ENCODE assay signal across 27 mouse cellular contexts in genomic region chr4:105945921-105946320, GRCm38 (mm10).
"Had no signal": no experiment of that assay in that cellular context is flagged by ENCODE, and none has a peak within 500 bp of the region (broad histone marks: within the 10 kb centered on the region; RNA-seq: fewer than 3 reads in every experiment).

No protein-coding gene starts in this region.

- H3K9ac ChIP-seq: heart, embryonic 12.5 days; hindbrain, embryonic 12.5 days; hindbrain, embryonic 14.5 days; intestine, embryonic 15.5 days; limb, embryonic 12.5 days; liver, embryonic 13.5 days; liver, embryonic 15.5 days had no signal

- H3K27me3 ChIP-seq: hindbrain, embryonic 12.5 days; intestine, embryonic 15.5 days; limb, embryonic 12.5 days; liver, embryonic 13.5 days; liver, embryonic 15.5 days had no signal

- H3K4me3 ChIP-seq: gastrocnemius, adult 2 months; heart, adult 2 months; heart, embryonic 12.5 days; hindbrain, embryonic 10.5 days; hindbrain, embryonic 12.5 days; intestine, embryonic 15.5 days; layer of hippocampus, adult 2 months; left cerebral cortex, adult 2 months; limb, embryonic 10.5 days; limb, embryonic 12.5 days; liver, embryonic 13.5 days; liver, embryonic 15.5 days had no signal

- H3K27ac ChIP-seq: gastrocnemius, adult 2 months; heart, adult 2 months; hindbrain, embryonic 10.5 days; hindbrain, embryonic 12.5 days; hindbrain, embryonic 14.5 days; intestine, embryonic 15.5 days; layer of hippocampus, adult 2 months; left cerebral cortex, adult 2 months; limb, embryonic 10.5 days; limb, embryonic 12.5 days; liver, embryonic 13.5 days; liver, embryonic 15.5 days had no signal

- H3K36me3 ChIP-seq: heart, embryonic 12.5 days; hindbrain, embryonic 10.5 days; hindbrain, embryonic 12.5 days; intestine, embryonic 15.5 days; limb, embryonic 10.5 days; limb, embryonic 12.5 days; liver, embryonic 13.5 days; liver, embryonic 15.5 days had no signal

- H3K9me3 ChIP-seq: heart, embryonic 12.5 days; hindbrain, embryonic 10.5 days; hindbrain, embryonic 12.5 days; intestine, embryonic 15.5 days; limb, embryonic 10.5 days; limb, embryonic 12.5 days; liver, embryonic 13.5 days; liver, embryonic 15.5 days had no signal

- DNase-seq: gastrocnemius, adult 2 months; gastrocnemius, postnatal 10 days; gastrocnemius, postnatal 25 days; heart, adult 2 months; heart, postnatal 10 days; heart, postnatal 4 days; kidney, adult 18-20 months; kidney, adult 8-10 months; kidney, postnatal 10 days; kidney, postnatal 25 days; kidney, postnatal 4 days; liver; liver, embryonic 13.5 days had no signal

- ATAC-seq: hindbrain, embryonic 16.5 days; inflammation-experienced regulatory T-cells, adult 6 months; intestine, embryonic 15.5 days; intestine, postnatal 0 days had no signal

- H3K4me2 ChIP-seq: heart, embryonic 12.5 days; hindbrain, embryonic 12.5 days; hindbrain, embryonic 14.5 days; intestine, embryonic 15.5 days; limb, embryonic 12.5 days; liver, embryonic 11.5 days; liver, embryonic 13.5 days; liver, embryonic 15.5 days had no signal

- H3K4me1 ChIP-seq: heart, embryonic 12.5 days; hindbrain, embryonic 10.5 days; intestine, embryonic 15.5 days; liver, embryonic 13.5 days; liver, embryonic 15.5 days had no signal
